Mouse (Mus musculus) ES-E14 (cell line): ENCODE results near the gene Acbd3. TPM values are rescaled to one million over a fixed set of nuclear protein-coding genes. Genes with fewer than 3 reads are reported as not detected.

Experiments used
- DNase-seq: peaks from one replicate; pipeline ENCODE4 v3.0.0-alpha.2; 2013; ENCODE audit warnings: low read depth, low spot score
- H3K27ac ChIP-seq: 2 replicates; pipeline ENCODE4 v1.5.1; 2012; ENCODE audit warnings: low read depth, mild to moderate bottlenecking, low read length, moderate library complexity, mixed read lengths; ENCODE audit not compliant: poor library complexity, insufficient read depth, severe bottlenecking
- H3K36me3 ChIP-seq: 2 replicates; pipeline ENCODE4 v1.6.1; 2012; ENCODE audit warnings: mild to moderate bottlenecking, low read length, moderate library complexity, mixed read lengths; ENCODE audit not compliant: control insufficient read depth, poor library complexity, insufficient read depth, severe bottlenecking
- H3K4me1 ChIP-seq, 2 experiments: fragments of 150-350 bp in 1 of 2; sonication (generic) in 1 of 2; 2 replicates each; pipeline ENCODE4 v1.6.1; 2012; ENCODE audit warnings: low read length in 2 of 2, mild to moderate bottlenecking in 1 of 2, mixed read lengths in 1 of 2; ENCODE audit not compliant: control insufficient read depth in 2 of 2, insufficient read depth in 2 of 2, poor library complexity in 1 of 2
- H3K4me3 ChIP-seq, 2 experiments: fragments of 150-350 bp in 1 of 2; sonication (generic) in 1 of 2; 2 replicates each; pipeline ENCODE4 v1.5.1; 2012; ENCODE audit warnings: low read length in 2 of 2, low read depth in 1 of 2, mild to moderate bottlenecking in 1 of 2, mixed read lengths in 1 of 2; ENCODE audit not compliant: insufficient read depth in 1 of 2, poor library complexity in 1 of 2, severe bottlenecking in 1 of 2
- H3K9ac ChIP-seq: 2 replicates; pipeline ENCODE4 v1.6.1; 2012; ENCODE audit warnings: low read depth, mild to moderate bottlenecking, low read length, mixed read lengths; ENCODE audit not compliant: poor library complexity, insufficient read depth, severe bottlenecking
- H3K9me3 ChIP-seq: fragments of 150-350 bp; sonication (generic); 2 replicates; pipeline ENCODE4 v1.6.1; 2012; ENCODE audit warnings: low read depth, mild to moderate bottlenecking, low read length; ENCODE audit not compliant: control insufficient read depth, insufficient read depth
- CHD2 ChIP-seq: IDR thresholded peaks from 2 replicates; pipeline ENCODE4 v1.6.1; 2014; ENCODE audit warnings: mild to moderate bottlenecking, low read depth, low read length, inconsistent platforms
- HCFC1 ChIP-seq: IDR thresholded peaks from 2 replicates; pipeline ENCODE4 v1.6.1; 2012; ENCODE audit warnings: low read length, inconsistent platforms, borderline replicate concordance; ENCODE audit not compliant: insufficient read depth
- MAFK ChIP-seq: IDR thresholded peaks from 2 replicates; pipeline ENCODE4 v1.6.1; 2014; ENCODE audit warnings: mild to moderate bottlenecking, low read depth, low read length, inconsistent platforms; ENCODE audit not compliant: insufficient read depth
- ZC3H11A ChIP-seq: IDR thresholded peaks from 2 replicates; pipeline ENCODE4 v1.6.1; 2012; ENCODE audit warnings: low read depth, mild to moderate bottlenecking, inconsistent platforms, low read length, borderline replicate concordance
- ZNF384 ChIP-seq: IDR thresholded peaks from 2 replicates; pipeline ENCODE4 v1.6.1; 2012; ENCODE audit warnings: low read depth, low read length, inconsistent platforms
- in situ Hi-C, 2 experiments: fragments of 600-800 bp; cut with MboI; formaldehyde crosslinking; loops; one replicate each; pipeline ENCODE4 v1.15.1; 2025; ENCODE audit warnings: low sequenced_read_pairs in 2 of 2, inconsistent platforms in 1 of 2; ENCODE audit not compliant: unreplicated experiment in 2 of 2
- total RNA-seq: library from RNA; depleted of rRNA; stranded (reverse); fragments of 300-350 nt; gene quantifications from 2 replicates; pipeline ENCODE4 v1.2.3, GENCODE M21; 2012

The Acbd3 gene
- total RNA-seq, 1 experiment, result 20.4 TPM

DNA sequence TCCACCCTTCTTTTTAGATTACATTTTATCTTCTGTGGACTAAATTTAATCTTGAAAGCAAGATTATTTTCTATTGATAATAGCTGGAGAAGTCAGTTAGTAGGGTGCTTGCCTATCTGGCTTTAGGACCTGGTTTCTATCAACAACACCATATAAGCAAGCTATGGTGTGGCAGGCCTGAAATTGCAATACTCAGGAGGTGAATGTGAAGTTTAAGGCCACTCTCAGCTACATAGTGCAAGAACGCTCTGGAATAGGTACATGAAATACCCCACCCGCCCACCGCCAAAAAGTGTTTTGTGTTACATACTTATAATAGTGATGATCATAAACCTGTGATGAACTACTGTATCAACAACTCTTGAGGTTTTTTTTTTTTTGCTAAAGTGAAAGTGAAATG, 3.4 kb downstream of the Acbd3 start:
- no peak overlapping the region for H3K4me3 ChIP-seq
- peaks cover 0 to 9% of the 10 kb centered on the region in 2 experiments; a peak in 2 of 4 replicates for H3K4me1 ChIP-seq
- no peak overlapping the region for H3K9ac ChIP-seq
- H3K36me3 ChIP-seq, result peaks cover under 1% of the 10 kb centered on the region; the same call in 1 of the 2 replicates
- H3K9me3 ChIP-seq, result no peaks in the 10 kb centered on the region
- no peak overlapping the region for H3K27ac ChIP-seq
- TF ChIP-seq CHD2, result no peak
- no peak for TF ChIP-seq ZC3H11A
- TF ChIP-seq HCFC1, result no peak
- TF ChIP-seq ZNF384, result no peak
- no peak for TF ChIP-seq MAFK
- DNase-seq, result no peak
- in situ Hi-C loops, result no loop called here

DNA sequence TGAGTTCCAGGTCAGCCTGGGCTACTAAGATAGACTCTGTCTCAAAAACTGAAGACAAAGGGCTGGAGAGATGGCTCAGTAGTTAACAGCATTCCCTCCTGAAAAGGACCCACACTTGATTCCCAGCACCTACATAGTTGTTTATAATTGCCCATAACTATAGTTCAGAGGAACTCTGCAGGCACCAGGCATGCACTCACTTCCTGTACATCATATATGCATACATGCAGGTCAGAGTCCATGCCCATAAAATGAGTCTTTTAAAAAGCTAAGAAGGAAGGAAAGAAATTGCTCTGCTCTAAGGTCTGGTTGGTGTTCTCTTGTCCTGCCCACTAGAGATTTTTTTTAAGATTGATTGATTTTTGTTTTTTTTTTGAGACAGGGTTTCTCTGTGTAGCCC, 22.0 kb downstream of the Acbd3 start:
- TF ChIP-seq MAFK, result no peak
- no peak for TF ChIP-seq ZNF384
- TF ChIP-seq HCFC1, result no peak
- TF ChIP-seq CHD2, result no peak
- no peak for TF ChIP-seq ZC3H11A
- H3K36me3 ChIP-seq, result peaks cover 15% of the 10 kb centered on the region
- H3K4me1 ChIP-seq, result peaks cover 0 to 6% of the 10 kb centered on the region in 2 experiments; a peak in 2 of 4 replicates
- in situ Hi-C loops, result no loop called here
- H3K9ac ChIP-seq, result no peak overlapping the region
- H3K27ac ChIP-seq, result no peak overlapping the region
- no peak for DNase-seq
- no peaks in the 10 kb centered on the region for H3K9me3 ChIP-seq
- no peak overlapping the region for H3K4me3 ChIP-seq

DNA sequence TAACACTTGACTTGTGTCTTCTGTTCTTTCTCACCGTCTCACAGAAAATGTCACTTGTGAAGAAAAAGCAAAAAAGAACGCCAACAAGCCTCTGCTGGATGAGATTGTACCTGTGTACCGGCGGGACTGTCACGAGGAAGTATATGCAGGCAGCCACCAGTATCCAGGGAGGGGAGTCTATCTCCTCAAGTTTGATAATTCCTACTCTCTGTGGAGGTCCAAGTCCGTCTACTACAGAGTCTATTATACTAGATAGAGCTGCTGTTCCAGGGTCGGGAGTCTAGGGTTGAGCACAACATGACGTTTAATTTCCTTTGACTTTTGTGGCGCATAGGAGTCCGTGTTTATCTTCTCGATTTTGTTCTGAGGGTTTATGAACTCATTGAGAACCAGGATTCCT, 26.3 kb downstream of the Acbd3 start:
- TF ChIP-seq ZC3H11A (no peak), ZNF384 (no peak), CHD2 (no peak), HCFC1 (no peak), MAFK (no peak)
- no peak for DNase-seq
- Histone ChIP-seq H3K9ac (no peak overlapping the region), H3K9me3 (no peaks in the 10 kb centered on the region), H3K27ac (no peak overlapping the region), H3K4me3 (no peak overlapping the region), H3K36me3 (peaks cover 12% of the 10 kb centered on the region), H3K4me1 (no peaks in the 10 kb centered on the region)
- in situ Hi-C loops, result no loop called here

- H3K9ac ChIP-seq, result no peak overlapping the region
- H3K36me3 ChIP-seq, result peaks cover 12% of the 10 kb centered on the region
- no peaks in the 10 kb centered on the region for H3K9me3 ChIP-seq
- H3K4me1 ChIP-seq, result peaks cover 0 to 2% of the 10 kb centered on the region in 2 experiments; a peak in 1 of 4 replicates
- no peak for TF ChIP-seq ZNF384
- no peak for TF ChIP-seq ZC3H11A
- no peak for TF ChIP-seq CHD2
- no peak for TF ChIP-seq HCFC1
- no peak for TF ChIP-seq MAFK
- H3K27ac ChIP-seq, result no peak overlapping the region
- no peak for DNase-seq
- H3K4me3 ChIP-seq, result no peak overlapping the region
- in situ Hi-C loops, result no loop called here
Measured at GRCm38 (mm10) chr1:180754376-180754775, 28.5 kb downstream of the Acbd3 start.

DNA sequence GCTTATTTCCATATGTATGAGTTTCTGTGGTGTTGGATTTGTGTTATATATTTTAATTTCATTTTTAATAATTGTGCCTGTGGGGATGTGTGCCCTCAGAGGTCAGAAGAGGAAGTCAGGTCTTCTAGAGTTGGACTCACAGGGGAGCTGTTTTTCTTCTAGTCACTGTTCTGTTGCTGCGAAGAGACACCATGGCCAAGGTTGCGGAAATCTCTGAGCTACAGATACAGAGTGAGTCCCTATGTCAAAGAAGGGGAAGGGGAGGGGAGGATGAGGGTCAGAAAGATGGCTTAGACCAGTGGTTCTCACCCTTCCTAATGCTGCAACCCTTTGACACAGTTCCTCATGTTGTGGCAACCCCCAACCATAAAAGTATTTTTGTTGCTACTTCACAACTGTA, 30.9 kb downstream of the Acbd3 start:
- no peaks in the 10 kb centered on the region for H3K9me3 ChIP-seq
- in situ Hi-C loops, result no loop called here
- H3K4me1 ChIP-seq, result peaks cover 0 to 5% of the 10 kb centered on the region in 2 experiments; a peak in 1 of 4 replicates
- TF ChIP-seq CHD2 (no peak), HCFC1 (no peak), MAFK (no peak)
- no peak overlapping the region for H3K4me3 ChIP-seq
- H3K36me3 ChIP-seq, result peaks cover 12% of the 10 kb centered on the region
- no peak overlapping the region for H3K9ac ChIP-seq
- no peak for DNase-seq
- H3K27ac ChIP-seq, result no peak overlapping the region
